Mouse (Mus musculus) T-helper 2 cell (primary cell): Measurements from ENCODE around the gene Dxo.
"Not testable (repeated sequence)": the region's sequence is repeated elsewhere in the genome, so short reads cannot be mapped to it uniquely, and the experiment has no call there.

Source experiments
- in situ Hi-C: fragments of 300-600 bp; cut with MboI, MseI; formaldehyde crosslinking; loops from one replicate; pipeline ENCODE4 v1.15.1; 2025; ENCODE audit warnings: high pct_unique_total_duplicates

Gene Dxo

DNA sequence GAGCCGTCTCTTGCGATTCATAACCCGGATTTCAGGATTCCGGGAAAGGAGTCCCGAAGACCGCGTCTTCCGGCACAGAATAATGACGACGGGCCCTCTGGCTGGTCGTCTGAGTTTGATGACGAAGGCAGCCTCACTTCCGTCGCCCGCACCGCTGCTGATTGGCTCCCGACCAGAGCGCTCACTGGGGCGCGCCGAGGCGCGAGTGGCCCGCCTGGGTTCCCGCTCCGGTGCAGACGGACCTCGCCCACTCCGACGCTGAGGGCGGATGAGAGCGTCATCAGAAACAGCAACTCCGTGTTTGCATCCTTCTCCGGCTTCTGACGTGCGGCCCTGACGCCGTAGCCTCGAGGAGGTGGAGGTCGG is at the start of gene Dxo, which contains the start of gene Stk19:
Dxo (plus strand) TSS at position 164 of the 366 bp plus-strand sequence.
Stk19 (minus strand) TSS at position 90 of the 366 bp plus-strand sequence.
- in situ Hi-C loops: loop anchor here (25.0 kb wide), 1 partner anchor 800 kb away; the partner anchor contains the start of genes Col11a2, H2-Ke6, Rxrb and Slc39a7

DNA sequence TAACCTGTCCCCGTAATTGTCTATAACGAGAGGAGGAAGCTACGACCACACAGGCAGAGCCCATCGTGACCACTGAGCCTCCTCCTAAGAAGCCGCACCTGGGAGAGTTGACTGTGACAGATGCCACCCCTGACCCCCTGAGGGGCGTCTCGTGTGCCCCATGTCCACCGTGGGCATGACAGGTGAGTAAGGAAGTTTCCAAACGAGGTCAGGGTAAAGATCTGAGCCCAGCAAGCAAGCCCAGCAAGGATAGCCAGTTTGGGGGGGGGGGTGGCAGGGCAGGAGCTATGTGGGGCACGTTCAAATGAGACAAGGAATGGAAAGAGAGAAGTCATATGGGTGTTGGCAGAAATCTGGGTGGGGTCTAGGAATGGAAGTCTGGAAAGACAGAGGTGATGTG is 41.8 kb upstream of the Dxo start:
- in situ Hi-C loops: no loop called here

DNA sequence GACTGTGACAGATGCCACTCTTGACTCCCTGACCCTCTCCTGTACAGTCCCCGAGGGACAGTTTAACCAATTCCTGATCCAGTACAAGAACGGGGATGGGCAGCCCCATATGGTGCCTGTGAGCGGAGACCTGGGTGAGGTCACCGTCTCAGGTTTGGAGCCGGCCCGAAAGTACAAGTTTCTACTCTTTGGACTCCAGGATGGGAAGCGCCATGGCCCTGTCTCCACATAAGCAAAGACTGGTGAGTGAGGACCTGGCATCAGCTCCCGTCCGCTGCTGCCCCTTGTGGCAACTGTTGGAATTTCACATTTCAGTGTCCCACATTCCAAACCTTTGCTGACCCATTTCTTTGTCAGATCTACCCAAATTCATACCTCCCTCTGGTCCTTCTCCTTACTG is 41.2 kb upstream of the Dxo start:
- in situ Hi-C loops: no loop called here

DNA sequence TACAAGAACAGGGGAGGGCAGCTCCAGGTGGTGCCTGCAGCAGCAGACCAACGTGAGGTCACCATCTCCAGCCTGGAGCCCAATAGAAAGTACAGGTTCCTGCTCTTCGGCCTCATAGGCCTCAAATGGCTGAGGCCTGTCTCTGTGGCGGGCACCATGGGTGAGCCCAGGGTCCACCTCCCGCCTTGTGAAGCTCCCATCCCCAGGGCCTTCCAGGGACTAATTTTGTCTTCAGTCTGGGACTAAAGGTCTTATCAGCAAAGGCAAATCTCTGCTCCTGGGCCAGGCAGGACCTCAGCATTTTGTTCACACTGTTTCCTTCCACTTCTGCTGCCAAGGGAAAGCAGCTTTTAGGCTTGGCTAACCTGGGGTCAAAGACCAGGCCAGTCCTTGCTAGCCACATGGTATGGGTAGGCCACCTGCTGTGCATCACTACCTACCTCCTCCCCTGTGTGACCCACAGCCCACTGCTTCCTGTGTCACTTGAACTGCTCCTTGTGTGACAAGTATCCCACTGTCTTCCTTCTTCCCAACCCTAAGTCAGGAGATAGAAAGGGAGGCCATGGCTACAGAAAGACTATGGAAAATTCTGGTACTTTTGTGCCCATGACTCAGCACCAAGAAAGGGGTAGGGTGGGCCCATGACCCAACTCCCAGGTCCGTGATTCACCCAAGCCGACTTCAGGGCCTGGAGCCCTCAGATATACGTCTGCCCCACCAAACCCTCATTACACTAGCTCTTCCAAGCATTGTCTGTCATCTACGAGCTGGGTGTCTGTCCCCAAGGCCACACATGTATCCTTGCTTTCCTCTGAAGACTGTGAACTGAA is 40.3 kb upstream of the Dxo start:
- in situ Hi-C loops: no loop called here

DNA sequence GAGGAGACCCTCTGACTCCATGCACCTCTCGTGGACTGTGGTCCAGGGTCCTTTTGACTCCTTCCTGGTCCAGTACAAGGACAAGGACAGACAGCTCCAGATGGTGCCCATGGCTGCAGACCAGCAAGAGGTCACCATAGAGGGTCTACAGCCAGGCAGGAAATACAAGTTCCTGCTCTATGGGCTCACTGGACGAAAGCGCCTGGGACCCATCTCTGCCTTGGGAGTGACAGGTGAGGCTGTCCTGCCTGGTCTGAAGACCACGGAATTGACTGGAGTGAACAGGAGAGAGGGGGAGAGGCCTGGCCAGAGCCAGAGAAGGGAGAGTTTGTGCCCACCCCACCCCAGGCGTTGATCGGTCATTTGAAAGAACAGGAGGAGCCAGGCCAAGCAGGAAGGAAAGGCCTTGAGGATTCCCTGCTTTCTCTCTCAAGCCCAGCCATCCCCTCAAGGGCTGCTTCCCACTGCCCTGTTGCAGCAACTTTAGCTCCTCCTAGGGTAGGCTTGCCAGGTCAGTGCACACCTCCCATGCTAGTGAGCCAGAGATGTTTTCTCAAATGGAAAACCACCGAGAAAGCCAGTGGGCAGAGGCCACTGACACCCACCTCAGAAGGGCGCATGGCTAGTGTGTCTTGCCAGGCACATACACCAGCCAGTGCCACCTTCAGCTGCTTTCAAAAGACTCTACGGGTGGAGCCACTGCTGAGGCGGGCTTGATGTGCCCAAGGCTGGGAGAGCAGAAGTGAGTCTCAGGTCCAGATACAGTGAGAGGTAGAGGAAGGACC is 39.4 kb upstream of the Dxo start:
- in situ Hi-C loops: not testable (repeated sequence)

DNA sequence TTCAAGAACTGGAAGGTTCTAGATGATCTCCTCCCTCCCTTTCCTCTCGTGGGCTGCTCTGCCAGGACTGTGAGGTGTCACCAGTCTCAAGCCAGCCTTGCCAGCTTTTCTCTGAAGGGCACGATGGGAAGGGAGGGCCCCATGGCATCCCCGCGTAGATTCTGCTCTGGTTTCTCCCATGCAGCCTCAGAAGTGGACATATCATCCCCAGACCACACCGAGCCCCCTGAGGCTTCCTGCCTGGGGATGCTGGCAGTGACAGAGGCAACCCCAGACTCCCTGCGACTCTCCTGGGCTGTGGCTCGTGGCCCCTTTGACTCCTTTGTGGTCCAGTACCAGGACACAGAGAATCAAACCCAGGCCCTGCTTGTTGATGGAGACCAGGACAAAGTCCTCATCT is 38.7 kb upstream of the Dxo start:
- in situ Hi-C loops: not testable (repeated sequence)

DNA sequence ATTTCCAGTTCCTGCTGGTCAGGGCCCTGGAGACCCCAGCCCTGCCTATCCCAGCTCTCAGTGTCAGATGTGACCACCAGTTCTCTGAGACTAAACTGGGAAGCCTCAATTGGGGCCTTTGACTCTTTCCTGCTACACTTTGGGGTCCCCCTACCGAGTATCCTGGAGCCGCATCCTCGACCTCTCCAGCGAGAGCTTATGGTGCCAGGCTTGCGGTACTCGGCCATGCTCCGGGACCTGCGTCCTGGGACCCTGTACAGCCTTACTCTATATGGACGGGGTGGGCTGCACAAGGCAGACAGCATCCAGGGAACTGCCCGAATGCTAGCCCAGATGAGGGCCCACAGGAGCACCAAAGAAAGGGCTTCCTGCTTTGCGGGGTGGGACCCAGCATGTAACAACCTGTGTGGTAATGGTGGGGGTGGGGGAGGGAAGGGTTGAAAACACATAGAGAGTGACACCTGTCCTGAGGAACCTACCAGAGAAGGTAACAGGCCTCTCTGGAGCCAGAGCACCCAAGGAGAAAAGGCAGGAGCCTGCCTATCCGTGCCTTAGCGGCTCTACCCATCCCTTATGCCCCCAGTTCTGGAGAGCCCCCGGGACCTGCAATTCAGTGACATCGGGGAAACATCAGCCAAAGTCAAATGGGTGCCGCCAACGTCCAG is 37.8 kb upstream of the Dxo start:
- in situ Hi-C loops: no loop called here

DNA sequence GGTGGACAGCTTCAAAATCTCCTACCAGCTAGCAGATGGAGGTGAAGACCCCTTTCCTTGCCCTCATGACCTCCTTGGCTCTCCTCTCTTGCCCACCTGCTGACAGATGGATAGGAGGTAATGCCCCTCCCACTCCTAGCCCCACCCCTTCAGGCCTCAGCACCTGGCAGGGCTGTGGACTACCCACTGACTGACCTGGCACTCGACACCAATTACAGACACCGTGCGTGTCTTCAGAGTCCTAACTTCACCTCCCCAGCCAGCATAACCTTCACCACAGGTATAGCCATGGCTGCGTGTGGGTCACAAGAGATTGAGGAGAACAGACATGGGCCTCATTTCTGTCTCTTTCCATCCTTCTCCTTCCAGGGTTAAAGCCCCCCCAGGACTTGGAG is 37.3 kb upstream of the Dxo start:
- in situ Hi-C loops: no loop called here

DNA sequence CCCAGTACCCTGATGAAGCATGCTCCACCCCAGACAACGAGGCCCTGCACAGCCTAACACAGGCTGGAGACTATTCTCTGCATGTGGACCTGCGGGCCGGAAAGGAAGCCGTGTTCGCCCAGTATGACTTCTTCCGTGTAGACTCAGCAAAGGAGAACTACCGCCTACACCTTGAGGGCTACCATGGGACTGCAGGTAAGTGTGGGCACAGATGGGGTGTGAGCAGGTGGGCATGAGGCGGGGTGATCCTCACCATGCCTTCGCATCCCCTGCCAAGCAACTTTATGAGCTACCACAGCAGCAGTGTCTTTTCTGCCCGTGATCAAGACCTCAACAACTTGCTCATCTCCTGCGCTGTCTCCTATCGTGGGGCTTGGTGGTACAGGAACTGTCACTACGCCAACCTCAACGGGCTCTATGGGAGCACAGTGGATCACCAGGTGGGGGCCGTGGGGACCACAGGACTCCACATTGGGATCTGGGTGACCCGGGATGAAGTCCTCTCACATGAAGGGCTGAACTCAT is 36.0 kb upstream of the Dxo start:
- in situ Hi-C loops: loop anchor here (5.0 kb wide), 1 partner anchor 79 kb away; no protein-coding TSS in a partner anchor

DNA sequence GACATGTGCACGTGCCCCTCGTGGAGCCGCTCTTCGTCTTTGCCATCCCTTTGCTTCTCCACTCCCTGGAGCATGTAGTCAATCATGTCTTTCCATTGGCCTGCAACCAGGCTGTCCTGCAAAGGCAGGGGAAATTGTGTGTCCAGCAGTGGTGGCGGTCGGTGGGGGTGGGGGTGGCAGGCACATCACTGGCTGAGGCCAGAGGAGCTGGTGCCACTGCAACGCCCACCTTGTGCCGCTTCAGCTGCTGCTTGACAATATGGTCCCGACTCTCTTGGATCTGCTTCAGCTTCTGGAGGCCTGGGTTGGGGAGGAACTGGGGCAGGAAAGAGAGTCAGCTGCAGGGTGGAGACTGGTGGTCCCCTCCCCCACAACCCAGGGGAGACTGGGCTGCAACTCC is 34.1 kb upstream of the Dxo start:
- in situ Hi-C loops: loop anchor here (5.0 kb wide), 1 partner anchor 80 kb away; no protein-coding TSS in a partner anchor

DNA sequence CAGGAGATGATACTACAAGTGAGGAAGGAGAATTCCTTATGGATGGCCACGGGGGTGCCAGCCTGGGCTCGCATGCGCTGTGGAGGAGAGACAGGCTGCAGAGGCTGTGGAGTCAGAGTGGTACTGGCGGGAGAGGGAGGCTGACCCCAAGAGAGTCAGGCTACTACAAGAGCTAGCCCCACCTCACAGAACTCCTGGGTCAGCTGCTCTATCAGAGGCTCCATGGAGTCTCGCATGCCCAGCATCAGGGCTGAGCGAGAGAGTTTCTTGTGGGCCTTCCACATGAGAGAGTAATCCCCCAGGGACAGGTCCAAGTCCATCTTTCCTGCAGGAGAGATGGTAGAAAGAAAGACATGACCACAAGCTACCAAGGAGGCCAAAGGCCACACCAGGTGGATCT is 33.5 kb upstream of the Dxo start:
- in situ Hi-C loops: loop anchor here (5.0 kb wide), 1 partner anchor 81 kb away; no protein-coding TSS in a partner anchor

DNA sequence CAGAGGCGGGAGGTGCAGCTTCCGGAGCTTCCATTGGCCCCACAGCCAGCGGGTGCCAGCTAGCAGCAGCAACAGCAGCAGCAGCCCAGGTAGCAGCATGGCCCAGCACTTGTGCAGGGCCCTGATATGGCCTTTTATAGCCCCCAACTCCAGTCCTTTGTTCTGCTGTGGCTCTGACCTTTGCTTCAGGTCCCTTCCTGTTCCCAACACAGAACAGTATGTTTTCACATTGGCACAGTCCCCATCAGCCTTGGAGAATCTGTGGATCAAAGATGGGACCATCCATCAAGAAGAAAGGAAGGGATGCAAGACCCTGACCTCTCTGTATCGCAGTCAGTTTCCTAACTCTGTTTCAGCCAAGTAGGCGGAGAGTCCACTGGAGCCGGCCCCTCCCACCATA is 32.5 kb upstream of the Dxo start, which contains the start of gene Cyp21a1:
Cyp21a1 (minus strand) TSS at position 261 of the 400 bp plus-strand sequence.
- in situ Hi-C loops: loop anchor here (5.0 kb wide), 1 partner anchor 82 kb away; no protein-coding TSS in a partner anchor

DNA sequence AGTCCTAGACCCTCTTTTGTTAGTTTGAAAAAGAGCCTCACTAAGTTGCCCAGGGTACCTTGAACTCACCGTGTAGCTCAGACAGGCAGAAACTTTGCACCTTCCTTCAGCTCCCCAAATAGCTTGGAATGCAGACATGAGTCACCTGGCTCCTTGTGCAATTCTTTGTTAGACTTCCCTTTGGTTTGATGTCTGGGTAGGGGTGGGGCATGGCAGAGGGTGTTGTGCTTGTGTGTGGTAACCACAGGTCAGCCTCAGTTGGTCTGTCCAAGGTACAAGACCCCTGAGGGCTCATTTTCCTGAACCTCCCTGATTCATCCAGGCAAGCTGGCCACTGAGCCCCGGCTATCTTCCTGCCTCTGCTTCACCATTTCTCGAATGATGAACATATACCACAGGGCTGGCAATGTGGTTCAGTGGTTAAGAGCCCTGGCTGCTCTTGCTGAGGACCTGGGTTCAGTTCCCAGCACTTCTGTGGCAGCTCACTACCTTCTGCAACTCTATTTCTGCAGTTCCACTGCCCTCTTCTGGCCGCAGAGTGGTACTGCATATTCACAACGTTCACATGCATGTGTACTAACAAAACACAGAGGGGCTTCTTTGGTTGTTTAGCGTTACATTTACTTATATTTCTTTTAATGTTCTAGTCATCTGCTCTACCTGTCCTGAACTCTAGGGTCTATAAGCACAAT is 31.8 kb upstream of the Dxo start:
- in situ Hi-C loops: loop anchor here (5.0 kb wide), 1 partner anchor 83 kb away; no protein-coding TSS in a partner anchor

DNA sequence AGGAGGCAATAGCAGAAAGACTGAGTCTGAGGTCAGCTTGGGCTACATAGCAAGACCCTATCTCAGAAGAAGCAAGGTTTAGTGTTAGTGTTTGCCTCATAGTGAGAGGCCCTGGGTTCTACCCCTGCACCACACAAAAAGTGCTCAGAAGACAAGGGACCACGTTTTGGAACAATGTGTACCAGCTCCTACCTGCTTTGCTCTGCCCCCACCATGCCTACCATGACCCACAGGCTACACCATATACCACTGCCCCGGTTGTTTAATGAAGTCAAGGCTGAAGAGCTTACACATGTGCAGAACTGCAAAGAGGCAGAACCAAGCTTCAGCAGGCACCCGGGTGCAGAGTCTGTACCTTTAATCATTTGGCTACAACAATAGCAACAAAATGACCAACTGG is 29.6 kb upstream of the Dxo start:
- in situ Hi-C loops: no loop called here

DNA sequence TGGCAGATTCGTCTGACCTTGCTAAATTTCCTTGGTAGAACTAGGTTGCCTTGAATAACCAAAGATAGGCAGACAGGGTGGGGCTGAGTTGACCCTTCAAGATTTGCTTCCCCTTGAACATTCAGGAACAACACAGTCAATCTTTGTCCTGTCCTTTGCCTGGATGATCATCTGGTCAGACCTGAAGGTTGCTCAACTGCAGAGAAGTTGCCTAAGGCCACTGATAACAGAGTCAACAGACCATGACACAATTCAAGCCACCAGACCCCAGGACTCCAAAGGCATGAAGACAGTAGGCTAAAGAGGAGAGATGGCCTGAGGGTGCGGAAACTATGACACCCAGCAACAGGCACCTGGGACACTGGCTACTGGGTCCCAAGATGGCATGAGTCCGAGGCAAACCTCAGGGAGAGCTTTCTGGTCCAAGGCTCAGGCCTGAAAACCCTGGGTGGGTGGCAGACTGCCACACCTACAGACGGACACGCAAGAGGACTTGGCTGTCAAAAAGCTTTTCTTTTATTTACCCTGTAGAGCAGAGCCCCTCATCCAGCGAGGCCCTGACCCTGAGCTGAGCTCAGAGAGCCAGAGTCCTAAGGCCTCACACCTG is 28.1 kb upstream of the Dxo start:
- in situ Hi-C loops: no loop called here

DNA sequence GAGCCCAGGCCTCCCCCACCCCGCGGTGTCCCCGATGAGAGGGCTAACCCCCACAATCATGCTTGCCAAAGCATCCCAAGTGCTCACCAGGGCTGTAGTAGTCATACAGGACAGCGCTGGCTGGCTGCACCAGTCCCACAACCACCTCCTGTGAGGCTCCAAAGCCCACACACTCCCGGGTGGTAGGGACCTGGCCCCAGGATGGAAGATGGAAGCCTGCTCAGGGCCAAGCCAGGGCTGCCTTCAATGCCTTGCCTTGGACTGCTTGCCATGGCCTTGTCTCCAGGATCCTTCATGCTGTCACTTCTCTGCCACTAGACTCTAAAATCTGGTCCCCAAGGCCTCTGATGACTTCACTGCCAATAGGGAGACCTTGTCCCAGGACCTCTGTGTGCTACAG is 26.4 kb upstream of the Dxo start:
- in situ Hi-C loops: not testable (repeated sequence)

DNA sequence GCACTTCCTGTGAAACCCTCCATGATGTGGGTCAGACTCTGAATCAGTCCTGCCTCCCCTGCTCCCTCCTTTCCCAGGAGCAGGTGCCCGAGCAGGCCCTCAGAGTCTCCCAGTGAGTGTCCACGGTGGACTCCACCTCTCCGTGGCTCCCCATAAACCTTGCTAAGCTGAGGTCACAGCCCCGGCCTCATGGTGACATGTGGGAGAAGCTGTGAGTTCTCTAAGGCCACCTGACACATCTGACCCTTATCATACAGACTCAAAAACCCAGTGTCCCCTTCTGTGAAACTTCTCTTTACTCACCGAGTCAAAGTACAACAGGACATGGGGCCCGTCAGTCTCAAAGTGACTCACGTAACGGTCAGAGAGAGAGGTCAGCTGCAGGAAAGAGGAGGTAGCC is 26.0 kb upstream of the Dxo start:
- in situ Hi-C loops: not testable (repeated sequence)

DNA sequence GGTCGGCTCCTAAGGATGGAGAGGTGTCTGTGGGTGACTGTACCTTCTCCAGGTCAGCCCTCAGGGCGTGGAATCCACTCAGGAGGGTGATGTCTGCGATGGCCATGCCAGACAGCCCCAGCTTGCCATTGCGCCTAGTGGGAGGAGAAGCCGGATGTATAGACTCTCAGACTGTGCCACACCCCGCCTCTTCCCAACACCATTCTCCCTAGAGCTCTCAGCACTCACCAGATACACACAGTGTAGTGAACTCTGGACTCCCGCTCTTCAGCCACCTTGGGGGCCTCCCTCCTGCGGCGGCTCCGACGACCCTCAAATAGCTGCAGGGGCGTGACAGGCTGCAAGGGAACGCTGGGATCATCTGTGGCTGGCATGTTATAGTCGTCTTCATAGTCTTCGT is 25.5 kb upstream of the Dxo start:
- in situ Hi-C loops: no loop called here

DNA sequence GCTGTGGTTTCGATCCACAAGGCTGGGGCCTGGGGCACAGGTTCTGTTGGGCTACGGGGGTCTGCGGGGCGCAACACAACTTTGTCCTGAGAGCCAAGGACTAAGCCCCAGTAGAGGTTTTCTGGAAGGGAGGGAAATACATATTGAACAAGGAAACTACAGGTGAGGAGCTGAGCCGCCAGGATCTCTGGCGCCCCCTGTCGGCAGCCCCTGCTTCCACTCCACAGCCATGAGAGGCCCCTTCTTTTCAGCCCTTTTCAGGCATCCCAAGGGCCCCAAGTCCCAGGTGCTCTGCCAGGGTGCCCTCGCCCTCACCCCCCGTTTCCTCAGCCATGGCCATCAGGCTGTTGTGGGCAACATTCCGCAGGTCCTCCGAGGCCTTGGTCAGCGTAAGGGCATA is 23.1 kb upstream of the Dxo start:
- in situ Hi-C loops: not testable (repeated sequence)

DNA sequence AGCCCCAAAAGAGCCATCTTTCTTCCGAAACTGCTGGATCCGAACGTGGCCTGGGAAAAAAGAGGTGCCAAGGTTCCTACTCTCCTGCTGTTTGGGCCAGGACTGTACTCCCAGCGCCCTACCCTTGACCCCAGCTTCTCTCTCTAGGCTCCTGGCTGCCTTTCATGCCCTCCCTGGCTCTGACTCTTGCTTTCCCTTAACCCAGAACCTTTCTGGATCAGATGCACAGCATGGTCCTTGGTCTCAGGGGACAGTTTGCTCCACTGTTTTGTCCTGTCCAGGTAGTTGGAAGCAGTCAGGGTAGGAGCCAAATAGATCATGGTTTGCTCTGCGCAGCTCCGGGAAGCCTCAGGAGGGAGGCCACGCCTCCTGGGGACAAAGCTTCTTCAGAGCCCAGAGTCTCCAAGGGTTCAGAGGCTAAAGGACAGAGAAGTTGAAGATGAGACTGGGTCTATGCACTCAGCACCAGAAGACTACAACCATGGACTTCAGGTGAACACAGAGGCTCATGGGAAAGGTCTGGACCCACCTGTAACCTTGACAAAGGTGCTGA is 21.9 kb upstream of the Dxo start:
- in situ Hi-C loops: no loop called here
